Mouse (Mus musculus) T-helper 17 cell (primary cell): ENCODE measurements around the gene Ick.
"Not testable (repeated sequence)": the region's sequence is repeated elsewhere in the genome, so short reads cannot be mapped to it uniquely, and the experiment has no call there.

Source experiments
- in situ Hi-C, 2 experiments: fragments of 300-600 bp; cut with MboI, MseI; formaldehyde crosslinking; loops; 1 replicate in 1 of 2; 2 replicates in 1 of 2; pipeline ENCODE4 v1.15.1; 2025; ENCODE audit warnings: high pct_unique_total_duplicates in 2 of 2

The Ick gene

GRCm38 (mm10) chr9:78108796-78109239 lies at the start of gene Ick, which contains the start of gene Fbxo9:
Gene Ick, plus strand, starts transcription at chr9:78109192.
Gene Fbxo9, minus strand, starts transcription at chr9:78109065.
- in situ Hi-C loops, result loop anchor here in 1 of 2 experiments (5.0 kb wide), 3 partner anchors 58 to 192 kb away; partner anchors contain the start of gene Elovl5

- in situ Hi-C loops, result loop anchor here in 1 of 2 experiments (5.0 to 10.0 kb wide), 2 partner anchors 1265 to 1818 kb away; no protein-coding TSS in a partner anchor
Observed at GRCm38 (mm10) chr9:78059525-78060120, 49.4 kb upstream of the Ick start.

GRCm38 (mm10) chr9:78062392-78062791 lies 46.6 kb upstream of the Ick start:
- in situ Hi-C loops, result loop anchor here in 1 of 2 experiments (5.0 to 10.0 kb wide), 2 partner anchors 1268 to 1815 kb away; no protein-coding TSS in a partner anchor

GRCm38 (mm10) chr9:78064121-78064520 lies 44.9 kb upstream of the Ick start:
- in situ Hi-C loops, result loop anchor here in 1 of 2 experiments (5.0 to 10.0 kb wide), 2 partner anchors 1269 to 1813 kb away; no protein-coding TSS in a partner anchor

GRCm38 (mm10) chr9:78070496-78070895 lies 38.5 kb upstream of the Ick start:
- in situ Hi-C loops, result no loop called here

GRCm38 (mm10) chr9:78071626-78072025 lies 37.4 kb upstream of the Ick start:
- in situ Hi-C loops, result no loop called here

GRCm38 (mm10) chr9:78073291-78073690 lies 35.7 kb upstream of the Ick start:
- in situ Hi-C loops, result not testable (repeated sequence)

GRCm38 (mm10) chr9:78073713-78074340 lies 35.2 kb upstream of the Ick start:
- in situ Hi-C loops, result no loop called here

GRCm38 (mm10) chr9:78075256-78075655 lies 33.7 kb upstream of the Ick start:
- in situ Hi-C loops, result no loop called here

GRCm38 (mm10) chr9:78078240-78078639 lies 30.8 kb upstream of the Ick start:
- in situ Hi-C loops, result no loop called here

- in situ Hi-C loops, result no loop called here
Observed at GRCm38 (mm10) chr9:78081835-78082234, 27.2 kb upstream of the Ick start.

GRCm38 (mm10) chr9:78084341-78084740 lies 24.7 kb upstream of the Ick start:
- in situ Hi-C loops, result no loop called here

- in situ Hi-C loops, result no loop called here
Observed at GRCm38 (mm10) chr9:78085722-78086287, 23.2 kb upstream of the Ick start.

- in situ Hi-C loops, result no loop called here
Observed at GRCm38 (mm10) chr9:78087751-78088150, 21.2 kb upstream of the Ick start.

GRCm38 (mm10) chr9:78088521-78088920 lies 20.5 kb upstream of the Ick start:
- in situ Hi-C loops, result no loop called here

GRCm38 (mm10) chr9:78088971-78089370 lies 20.0 kb upstream of the Ick start:
- in situ Hi-C loops, result no loop called here

GRCm38 (mm10) chr9:78089906-78090305 lies 19.1 kb upstream of the Ick start:
- in situ Hi-C loops, result no loop called here

GRCm38 (mm10) chr9:78090596-78090995 lies 18.4 kb upstream of the Ick start:
- in situ Hi-C loops, result no loop called here

GRCm38 (mm10) chr9:78095686-78096085 lies 13.3 kb upstream of the Ick start:
- in situ Hi-C loops, result no loop called here

GRCm38 (mm10) chr9:78096376-78096775 lies 12.6 kb upstream of the Ick start:
- in situ Hi-C loops, result no loop called here

- in situ Hi-C loops, result no loop called here
Observed at GRCm38 (mm10) chr9:78100956-78101355, 8.0 kb upstream of the Ick start.

GRCm38 (mm10) chr9:78101431-78101830 lies 7.6 kb upstream of the Ick start:
- in situ Hi-C loops, result no loop called here
